Mouse (Mus musculus) urinary bladder, postnatal 4 days (tissue): Measurements from ENCODE around the gene Clstn1.
"Not testable (repeated sequence)": the region's sequence is repeated elsewhere in the genome, so short reads cannot be mapped to it uniquely, and the experiment has no call there.

Source experiments
- DNase-seq, 2 experiments: peaks; one replicate each; pipeline ENCODE4 v3.0.0; 2021 to 2022; ENCODE audit warnings: low spot score in 2 of 2

Clstn1 gene

DNA sequence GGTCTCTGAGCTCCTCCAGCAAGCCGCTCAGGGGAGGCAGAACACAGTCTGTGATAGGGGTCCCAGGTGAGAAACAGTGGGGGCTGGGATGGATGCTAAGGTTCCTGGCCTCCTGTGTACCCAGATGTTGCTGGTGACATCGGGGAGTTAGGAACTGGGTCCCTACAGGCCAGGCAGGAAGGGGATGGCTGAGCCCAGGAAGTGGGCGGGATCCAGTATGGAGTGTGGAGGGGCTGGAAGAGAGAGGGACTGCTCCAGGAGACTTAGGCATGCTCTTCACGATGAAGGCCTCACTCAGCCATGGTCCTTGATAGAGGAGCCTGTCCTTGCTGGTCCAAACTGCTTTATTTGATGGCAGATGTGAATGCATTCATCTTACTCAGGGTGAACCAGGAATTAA is 13.9 kb downstream of the Clstn1 start:
- DNase-seq: no peak

DNA sequence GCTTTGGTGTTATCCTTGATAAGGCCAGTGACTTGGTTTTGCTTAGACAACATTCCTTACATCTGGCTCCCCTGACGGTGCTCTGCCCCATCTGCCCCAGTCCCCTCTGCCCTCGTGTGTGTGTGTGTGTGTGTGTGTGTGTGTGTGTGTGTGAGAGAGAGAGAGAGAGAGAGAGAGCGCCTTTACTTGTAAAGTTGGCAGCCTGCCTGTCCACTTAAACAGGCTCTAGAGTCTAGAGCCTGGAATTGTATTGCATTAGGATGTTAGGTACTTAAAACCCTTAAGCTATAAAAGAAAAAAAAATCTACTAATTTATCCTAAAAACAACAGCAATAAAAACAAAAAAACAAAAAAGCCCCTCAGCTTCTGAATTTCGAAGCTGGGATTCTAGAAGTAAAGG is 15.2 kb downstream of the Clstn1 start:
- DNase-seq: no peak

DNA sequence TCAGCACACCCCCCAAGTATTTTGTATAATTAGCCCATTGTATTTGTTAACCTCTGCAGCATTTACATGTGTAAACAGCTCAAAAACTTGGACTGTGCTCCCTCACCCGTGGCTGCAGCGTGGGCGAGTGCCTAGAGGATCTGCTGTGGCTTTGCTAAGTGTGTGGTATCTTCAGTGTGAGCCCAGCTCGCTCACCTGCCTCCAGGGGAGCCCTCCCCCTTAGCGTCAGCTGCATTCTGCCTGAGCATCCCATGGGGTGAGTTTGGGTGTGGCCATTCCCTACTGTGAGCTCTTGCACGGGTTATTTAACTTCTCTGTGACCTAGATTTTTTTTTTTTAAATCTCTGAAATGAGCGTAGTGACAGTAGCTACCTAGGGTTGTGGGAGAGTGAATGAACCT is 16.0 kb downstream of the Clstn1 start:
- no peak for DNase-seq

DNA sequence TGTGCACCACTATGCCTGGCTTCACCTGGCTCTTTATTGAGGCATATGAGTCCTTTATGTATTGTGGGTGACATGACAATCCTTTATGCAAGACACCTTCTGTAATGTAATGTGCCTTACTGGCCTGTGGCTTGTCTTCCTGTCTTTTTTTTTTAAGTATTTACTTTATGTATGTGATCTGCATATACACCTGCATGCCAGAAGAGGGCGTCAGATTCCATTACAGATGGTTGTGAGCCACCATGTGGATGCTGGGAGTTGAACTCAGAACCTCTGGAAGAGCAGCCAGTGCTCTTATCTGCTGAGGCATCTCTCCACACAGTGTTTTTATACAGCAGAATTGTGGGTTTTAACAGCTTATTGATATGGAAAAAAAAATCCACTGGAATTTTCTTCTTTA is 17.6 kb downstream of the Clstn1 start:
- no peak for DNase-seq

DNA sequence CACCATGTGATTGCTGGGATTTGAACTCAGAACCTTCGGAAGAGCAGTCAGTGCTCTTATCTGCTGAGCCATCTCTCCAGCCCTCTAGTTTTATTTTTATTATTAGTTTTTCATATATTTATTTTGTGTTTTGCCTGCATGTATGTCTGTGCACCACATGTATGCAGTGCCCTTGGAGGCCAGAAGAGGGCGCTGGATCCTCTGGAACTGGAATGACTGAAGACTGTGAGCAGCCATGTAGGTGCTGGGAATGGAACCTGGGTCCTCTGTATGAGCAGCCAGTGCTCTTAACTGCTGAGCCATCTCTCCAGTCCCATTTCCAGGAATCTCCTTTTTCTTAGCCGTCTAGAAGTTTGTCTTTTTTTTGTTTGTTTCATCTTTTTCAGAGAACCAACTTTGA is 18.2 kb downstream of the Clstn1 start:
- no peak for DNase-seq

DNA sequence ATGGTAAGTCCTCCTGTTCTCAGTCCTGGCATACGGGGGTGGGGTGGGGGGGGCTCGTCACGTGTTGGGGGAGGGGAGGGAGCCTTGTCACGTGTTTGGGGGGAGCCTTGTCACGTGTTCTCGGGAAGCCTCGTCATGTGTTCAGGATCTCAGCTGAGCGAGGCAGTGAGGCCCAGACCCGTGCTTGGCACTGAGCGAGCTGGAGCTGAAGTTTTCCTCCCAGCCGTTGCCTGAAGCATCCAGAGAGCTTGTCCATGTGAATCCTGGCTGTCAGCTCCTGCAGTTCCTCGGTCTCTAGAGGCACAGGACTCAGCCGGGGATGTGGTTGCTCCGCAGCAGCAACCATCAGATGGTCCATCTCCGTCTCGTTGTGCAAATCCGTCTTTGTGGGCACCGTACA is 19.8 kb downstream of the Clstn1 start:
- DNase-seq: no peak

DNA sequence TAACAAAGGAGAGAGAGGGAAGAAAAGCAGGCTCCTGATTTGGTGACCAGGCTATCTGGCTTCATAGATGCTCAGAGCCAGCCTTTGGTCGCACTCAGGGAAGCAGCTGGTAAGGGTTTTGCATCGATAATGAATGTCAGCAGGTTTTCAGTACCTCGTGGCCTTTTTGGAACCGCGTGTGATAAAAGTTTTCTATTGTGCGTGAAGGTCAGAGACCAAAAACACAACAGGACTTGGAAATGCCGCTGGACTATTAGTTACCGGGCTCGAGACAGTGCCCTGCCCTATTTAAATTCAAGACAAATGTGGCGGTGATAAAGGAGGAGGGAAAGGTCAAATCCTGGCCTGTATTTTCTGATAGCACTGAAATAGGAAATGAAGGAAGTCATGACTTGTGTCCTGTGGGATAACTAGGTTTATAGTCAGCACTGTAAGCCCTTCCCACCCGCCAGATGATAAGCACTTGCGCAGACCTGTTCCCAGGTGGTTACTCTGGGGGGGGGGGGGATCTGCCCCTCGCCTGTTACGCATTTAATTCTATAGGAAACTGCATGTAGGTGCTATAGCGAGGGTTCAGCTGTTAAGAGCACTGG is 20.6 kb downstream of the Clstn1 start:
- DNase-seq: no peak

DNA sequence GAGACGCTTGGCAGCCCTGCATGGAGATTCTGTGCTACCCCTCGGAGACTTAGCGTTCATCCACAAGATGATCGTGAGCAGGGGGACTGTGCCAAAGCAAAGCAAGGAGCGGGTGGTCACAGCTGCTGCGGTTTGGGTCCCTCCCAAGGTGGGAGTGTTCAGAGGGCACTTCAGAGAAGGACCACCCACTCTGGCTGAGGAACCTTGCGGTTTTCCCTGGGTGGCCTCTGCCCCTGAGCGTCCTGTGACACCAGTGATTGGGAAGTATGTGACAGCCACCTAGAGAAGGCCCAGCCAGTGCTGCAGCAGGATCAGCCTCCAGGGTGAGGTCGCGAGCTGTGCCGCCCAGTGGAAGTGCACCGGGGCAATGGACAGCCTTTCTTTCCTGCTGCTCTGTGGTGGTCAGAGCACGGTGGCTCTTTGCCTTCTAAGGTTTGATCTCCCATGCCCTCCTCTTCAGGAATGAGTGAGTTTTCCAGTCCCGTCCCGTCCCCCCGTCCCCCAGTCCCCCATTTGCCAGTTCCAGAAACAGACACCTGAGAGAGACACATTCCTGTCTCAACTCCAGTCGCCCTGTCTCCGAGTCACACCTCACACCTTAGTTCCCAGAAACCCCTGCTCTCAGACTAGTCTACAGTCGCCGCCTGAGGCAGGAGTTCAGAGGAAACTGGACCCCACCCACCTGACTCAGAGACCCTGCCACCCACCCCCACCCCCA is 21.5 kb downstream of the Clstn1 start:
- peak in 1 of 2 experiments; percentile 50 for DNase-seq

DNA sequence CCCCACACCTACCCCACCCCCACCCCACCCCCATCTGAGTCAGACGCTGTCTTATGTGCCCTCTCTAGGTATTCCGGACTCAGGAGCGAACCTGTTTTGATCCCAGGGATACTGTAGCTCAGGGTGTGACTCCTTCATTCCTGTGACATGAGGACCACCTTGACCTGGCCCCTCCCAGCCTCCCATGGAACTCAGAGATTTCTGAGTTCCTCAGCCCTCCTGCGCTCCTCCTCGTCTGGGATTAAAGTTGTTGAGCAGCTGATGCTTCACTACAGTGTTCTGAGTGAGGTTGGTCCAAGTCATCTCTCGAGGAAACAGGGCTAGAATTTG is 22.0 kb downstream of the Clstn1 start:
- DNase-seq: no peak

DNA sequence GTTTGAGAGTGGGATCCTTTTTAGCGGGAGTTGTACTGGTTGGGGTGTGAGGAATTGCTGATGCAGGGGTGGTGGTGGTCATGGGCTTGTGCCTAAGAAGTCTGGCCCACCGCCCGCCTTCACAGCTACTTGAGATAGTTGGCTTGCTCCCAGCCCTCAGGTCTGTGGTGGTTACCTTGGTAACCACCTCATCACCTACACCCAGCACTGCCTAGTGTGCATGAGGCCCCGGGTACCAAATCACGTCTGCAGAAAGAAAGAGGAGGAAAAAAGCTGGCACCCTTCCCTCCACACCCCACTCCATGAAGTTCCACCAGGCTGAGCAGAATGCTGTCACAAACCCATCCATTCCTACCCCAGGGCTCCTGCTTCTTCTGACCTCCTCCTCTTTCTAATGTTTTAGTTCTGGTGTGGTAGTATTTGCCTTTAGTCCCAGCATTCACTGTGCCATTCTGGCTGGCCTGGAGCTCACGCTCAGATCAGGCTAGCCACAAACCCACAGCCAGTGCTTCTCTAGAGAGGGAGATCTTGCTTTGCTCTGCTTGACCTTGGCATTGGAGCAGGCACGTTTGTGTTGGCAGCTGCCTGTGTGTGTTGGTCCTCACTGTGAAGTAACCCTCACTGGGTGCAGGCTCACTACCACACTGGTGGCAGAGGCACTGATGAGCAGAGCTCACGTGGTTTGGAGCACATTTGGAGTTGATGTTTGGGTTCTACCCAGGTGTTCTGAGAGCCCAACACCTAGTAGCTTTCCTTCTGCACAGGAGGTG is 23.2 kb downstream of the Clstn1 start:
- DNase-seq: no peak

DNA sequence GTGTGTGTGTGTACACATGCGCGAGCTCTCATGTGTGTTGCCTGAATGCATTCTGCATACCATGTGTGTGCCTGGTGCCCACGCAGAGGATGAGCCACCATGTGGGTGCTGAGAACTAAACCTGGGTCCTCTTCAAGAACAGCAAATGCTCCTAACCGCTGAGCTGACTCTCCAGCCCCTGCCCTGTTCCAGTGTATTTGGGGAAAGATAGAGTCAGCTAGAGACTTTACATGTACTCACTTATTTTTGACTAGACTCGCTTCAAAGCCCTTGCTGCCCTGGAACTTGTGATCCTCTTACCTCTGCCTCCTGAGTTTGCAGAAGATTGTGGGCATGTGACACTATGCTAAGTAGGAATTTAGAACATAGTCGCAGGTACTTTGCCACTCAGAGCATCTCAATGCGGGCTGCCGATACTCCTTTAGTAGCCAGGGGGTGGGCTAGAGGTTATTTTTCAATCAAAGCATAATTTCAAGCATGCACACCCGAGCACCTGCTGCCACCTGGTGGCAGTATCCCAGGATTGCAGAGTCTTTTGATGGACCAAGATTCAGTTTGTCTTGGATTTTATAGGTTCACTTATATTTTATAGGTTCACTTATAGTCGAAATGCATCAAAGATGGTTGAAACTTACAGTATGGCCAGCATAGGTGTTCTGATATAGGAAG is 25.2 kb downstream of the Clstn1 start:
- DNase-seq: no peak

DNA sequence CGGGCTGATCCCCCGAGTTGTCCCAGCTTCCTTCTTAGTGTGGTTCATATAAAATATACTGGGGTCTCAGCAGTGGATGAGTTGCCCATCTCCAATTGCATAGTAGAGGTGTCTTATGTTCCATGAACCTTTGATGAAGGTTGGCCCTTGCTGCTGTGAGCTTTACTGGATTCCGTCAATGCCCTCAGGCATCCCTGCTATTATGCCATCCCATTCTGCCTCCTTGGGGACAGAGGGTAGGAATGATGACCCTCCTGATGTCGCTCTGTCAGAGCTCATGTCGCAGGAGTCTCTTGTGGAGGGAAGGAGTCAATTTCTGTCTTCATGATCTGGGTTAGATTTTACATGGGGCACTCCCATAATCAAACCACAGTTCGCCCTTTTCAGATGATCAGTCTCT is 27.2 kb downstream of the Clstn1 start:
- DNase-seq: not testable (repeated sequence)

DNA sequence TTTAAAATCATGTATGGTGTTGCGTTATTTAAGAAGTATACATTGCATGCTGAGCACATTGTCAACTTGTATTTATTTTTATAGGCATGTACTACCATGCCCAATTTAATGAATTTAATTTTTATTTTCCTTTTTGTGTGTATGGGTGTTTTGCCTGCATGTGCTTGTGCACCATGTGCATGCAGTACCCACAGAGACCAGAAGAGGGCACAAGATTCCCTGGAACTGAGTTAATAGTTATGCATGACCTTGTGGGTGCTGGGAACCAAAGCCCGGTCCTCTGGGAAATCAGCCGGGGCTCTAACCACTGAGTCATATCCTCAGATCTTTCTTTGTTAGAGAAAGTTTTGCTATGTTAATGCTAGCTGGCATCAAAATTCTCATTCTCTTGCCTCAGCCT is 28.6 kb downstream of the Clstn1 start:
- no peak for DNase-seq

DNA sequence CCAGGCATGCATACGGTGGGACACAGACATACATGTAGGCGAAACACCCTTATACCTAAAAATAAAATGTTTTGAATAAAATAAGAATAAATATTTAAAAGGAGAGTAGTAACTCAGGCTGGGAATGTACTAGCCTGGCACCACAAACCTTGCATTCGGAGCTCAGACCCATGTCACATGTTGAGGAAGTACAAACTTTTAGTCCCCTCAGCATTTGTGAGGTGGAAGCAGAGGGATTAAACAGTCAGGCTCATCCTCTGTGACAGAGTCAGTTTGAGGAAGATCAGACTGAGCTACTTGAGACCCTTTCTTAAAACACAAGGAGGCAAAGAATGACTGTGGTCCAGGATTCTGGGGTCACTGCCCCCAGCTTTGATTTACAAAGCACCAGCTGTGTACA is 30.7 kb downstream of the Clstn1 start:
- not testable (repeated sequence) for DNase-seq

DNA sequence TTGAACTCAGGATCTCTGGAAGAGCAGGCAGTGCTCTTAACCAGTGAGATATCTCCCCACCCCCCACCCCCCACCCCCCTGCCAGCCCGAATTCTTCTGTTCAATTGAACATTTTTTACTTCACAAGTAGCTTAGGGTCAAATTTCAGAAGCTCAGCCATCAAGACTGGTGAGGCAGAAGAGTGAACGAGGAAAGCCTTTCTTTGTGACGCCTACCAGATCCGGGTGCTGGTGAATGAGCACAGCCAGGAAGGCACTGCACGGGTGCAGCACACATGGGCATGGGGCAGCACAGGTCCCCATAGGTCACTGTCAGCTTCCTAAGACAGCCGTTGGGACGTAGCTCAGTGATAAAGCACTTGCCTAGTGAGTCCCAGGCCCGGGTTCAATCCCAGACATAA is 33.7 kb downstream of the Clstn1 start:
- no peak for DNase-seq

DNA sequence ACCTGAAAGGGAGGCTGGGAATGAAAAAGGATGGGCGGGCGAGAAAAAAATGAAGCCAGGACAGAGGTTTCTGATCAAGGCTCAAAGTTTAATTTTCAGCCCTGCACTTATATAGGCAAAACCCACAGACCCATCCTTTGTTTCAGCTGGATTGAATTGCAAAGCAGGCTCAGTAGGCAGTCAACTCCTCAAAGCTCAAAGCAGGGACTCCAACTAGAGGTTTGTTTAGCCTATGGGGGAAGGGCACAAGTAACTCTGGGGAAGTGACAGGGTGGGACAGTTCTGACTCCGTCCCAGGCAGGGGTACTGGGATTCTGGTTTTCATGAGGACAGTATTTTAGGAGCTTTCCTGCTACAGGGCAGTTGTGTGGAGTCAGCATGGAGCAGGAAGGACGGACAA is 35.0 kb downstream of the Clstn1 start:
- DNase-seq: no peak

DNA sequence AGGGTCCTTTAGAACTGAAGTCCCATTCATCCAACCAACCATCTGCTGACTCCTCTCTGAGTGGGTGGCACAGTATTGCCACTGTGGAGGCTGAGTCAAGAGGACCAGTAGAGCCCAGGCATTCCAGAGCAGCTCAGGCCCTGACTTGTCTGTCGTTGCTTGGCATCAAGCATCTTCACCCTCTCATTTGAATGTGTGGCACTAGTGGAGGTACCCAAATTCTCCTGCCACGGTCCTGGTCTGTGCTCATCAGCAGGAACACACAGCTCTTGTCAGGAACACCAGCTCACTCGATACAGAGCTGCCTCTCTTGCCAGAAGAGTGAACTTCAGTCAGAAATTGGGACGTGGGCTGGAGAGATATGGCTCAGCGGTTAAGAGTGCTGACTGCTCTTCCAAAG is 37.4 kb downstream of the Clstn1 start:
- DNase-seq: no peak

DNA sequence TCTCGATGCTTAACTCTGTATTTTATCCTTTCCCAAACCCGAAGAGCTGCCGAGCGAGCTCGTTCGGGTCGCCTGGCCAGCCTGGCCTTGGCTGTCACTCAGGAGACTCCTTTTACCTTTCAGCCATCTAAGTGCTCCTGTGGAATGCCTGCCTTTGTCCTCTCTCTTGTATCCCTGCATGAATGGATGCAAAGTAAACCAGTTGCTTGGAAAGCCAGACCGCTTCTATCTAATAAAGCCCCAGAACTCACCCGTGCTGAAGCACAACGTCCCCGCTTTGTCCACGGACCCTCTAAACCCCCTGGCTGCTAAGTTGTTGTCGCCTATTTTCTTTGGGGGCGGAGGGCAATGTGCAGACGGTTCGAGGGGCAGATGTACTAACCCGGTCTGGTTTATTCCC is 40.5 kb downstream of the Clstn1 start:
- DNase-seq: no peak

DNA sequence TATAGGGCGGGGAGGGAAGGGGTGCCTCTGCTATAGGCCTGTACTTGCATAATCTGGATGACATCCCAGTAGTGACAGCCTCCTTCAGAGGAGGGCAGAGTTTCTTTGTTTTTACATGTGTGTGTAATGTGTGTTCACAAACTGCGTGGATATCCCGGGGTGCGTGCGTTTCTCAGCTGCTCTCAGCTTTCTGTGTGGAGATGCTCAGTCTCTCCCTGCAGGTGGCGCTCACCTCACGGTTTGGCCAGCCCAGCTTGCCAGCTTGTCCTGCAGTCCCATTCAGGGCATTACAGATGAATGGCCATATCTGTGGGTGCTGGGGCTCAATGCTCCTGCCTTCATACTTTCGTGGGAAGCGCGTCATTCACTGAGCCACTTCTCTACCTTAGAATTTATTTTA is 42.1 kb downstream of the Clstn1 start:
- DNase-seq: no peak

DNA sequence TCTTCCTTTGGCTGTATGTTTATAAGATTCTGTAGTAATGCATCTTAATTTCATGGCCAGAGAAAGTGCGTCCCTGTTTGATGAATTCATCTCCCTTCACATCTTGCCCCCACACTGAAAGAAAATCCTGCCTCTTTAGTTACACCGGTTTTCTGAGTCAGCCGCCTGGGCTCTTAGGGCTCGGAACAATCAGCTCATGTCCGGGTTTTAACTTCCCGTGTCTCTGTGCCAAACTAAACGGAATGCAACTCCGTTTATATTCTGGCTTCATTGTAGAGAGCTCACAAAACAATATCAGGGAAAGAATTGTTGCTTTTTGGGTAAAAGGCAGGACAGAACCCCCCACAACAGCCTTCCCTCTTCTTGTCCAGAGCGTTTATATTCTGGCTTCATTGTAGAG is 42.5 kb downstream of the Clstn1 start:
- DNase-seq: no peak

DNA sequence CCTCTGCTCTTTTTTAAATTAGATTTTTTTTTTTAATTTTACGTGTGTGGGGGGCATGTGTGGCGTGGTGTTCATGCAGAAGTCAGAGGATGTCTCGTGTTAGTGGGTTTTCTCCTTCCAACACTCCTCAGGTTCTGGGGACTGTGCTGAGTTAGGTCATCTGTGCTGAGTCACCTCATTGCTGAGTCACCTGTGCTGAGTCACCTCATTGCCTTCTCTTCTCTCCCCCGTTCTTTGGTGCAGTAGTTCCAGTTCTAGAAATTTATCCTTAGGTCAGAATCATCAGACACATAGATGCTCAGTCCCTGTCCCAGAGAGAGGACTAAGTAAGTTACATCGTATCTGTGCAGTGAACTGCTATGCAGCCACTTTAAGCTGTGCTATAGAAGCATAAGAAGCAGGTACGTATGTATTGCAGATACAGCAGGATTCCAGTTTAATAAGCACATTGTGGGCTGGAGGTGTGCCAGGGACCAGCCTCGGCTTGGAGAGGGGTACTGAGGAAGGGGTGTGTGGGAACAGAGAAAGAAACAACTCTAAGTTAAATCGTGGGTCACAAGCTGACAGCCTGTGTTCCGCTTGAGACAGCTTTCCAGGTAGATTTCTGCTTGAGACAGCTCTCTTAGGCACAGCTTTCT is 46.5 kb downstream of the Clstn1 start:
- no peak for DNase-seq

DNA sequence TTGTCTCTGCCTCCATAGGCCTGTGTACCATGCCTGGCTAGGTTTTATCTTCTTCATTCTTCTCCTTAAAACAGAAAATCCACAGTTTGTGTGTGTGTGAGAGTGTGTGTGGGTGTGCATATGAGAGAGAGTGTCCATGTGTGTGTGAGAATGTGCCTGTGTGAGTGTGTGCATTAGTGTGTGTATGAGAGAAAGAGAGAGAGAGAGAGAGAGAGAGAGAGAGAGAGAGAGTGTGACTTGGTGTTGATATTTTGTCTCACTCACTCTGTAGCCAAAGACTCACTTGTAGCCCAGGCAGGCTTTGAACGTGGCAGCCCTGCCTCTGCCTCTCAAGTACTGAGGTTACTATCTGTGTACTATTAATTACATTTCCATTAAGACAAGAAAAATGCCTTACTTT is 47.9 kb downstream of the Clstn1 start:
- DNase-seq: no peak
